7 mouse cellular contexts compared by ENCODE assay signal in genomic region chr10:22730266-22730991, GRCm38 (mm10). TPM values are rescaled to one million over a fixed set of nuclear protein-coding genes. Genes with fewer than 3 reads are reported as not detected.
DNase-seq lines count a peak whose midpoint lies in the region; ATAC-seq and TF ChIP-seq lines count a peak whose summit lies in the region.

No protein-coding gene starts in this region.

- peak overlapping the region; percentile 97 for H3K4me3 ChIP-seq in lung, adult 2 months (replicated peaks; ENCODE audit: extremely low read depth, low read depth, low read length)
- peak overlapping the region; percentile 98 for H3K4me3 ChIP-seq in forebrain, embryonic 12.5 days (replicated peaks)
- H3K4me3 ChIP-seq in limb, embryonic 14.5 days (replicated peaks; ENCODE audit: low read length), result peak overlapping the region; percentile 98
- H3K4me3 ChIP-seq in olfactory bulb, adult 2 months (ENCODE audit: insufficient read depth, low read depth, low read length), result peak overlapping the region; percentile 96

- no peak for DNase-seq in lung, adult 2 months
- DNase-seq in lung, postnatal 10 days, result no peak
- peak; percentile 58 for DNase-seq in brain, adult 2 months (ENCODE audit: low read depth, low spot score)
- DNase-seq in limb, embryonic 14.5 days (ENCODE audit: low spot score), result peak; percentile 19
- DNase-seq in urinary bladder, postnatal 10 days (ENCODE audit: low spot score), result no peak

- H3K27me3 ChIP-seq in forebrain, embryonic 12.5 days, result no peaks in the 10 kb centered on the region
- no peaks in the 10 kb centered on the region for H3K27me3 ChIP-seq in limb, embryonic 14.5 days (ENCODE audit: control insufficient read depth, insufficient read depth, low read length)

- ATAC-seq in forebrain, embryonic 12.5 days (ENCODE audit: low FRiP score), result peak; percentile 71
- ATAC-seq in limb, embryonic 14.5 days (ENCODE audit: low FRiP score, low read depth), result peak; percentile 56; the same call in 1 of the 2 replicates

- peak overlapping the region; percentile 95 for H3K27ac ChIP-seq in forebrain, embryonic 12.5 days
- peak overlapping the region; percentile 78 for H3K27ac ChIP-seq in limb, embryonic 14.5 days (replicated peaks; ENCODE audit: low read depth, low read length)
- H3K27ac ChIP-seq in olfactory bulb, adult 2 months (ENCODE audit: insufficient read depth, low read depth, low read length), result peak overlapping the region; percentile 85

- H3K9me3 ChIP-seq in forebrain, embryonic 12.5 days, result no peaks in the 10 kb centered on the region
- H3K9me3 ChIP-seq in limb, embryonic 14.5 days (ENCODE audit: control insufficient read depth, low read length), result no peaks in the 10 kb centered on the region

- WGBS in lung, adult 2 months, result 1% methylated on average over 39 of the region's 39 CpGs
- WGBS in forebrain, embryonic 12.5 days, result 1% methylated on average over 39 of the region's 39 CpGs
- 1% methylated on average over 39 of the region's 39 CpGs for WGBS in limb, embryonic 14.5 days
- WGBS in olfactory bulb, adult 2 months, result under 1% methylated on average over 39 of the region's 39 CpGs

- no peak for TF ChIP-seq CTCF in lung, adult 2 months (IDR thresholded peaks at IDR 0.05; ENCODE audit: insufficient read depth, low read length)
- no peak for TF ChIP-seq CTCF in olfactory bulb, adult 2 months (IDR thresholded peaks at IDR 0.05; ENCODE audit: insufficient read depth, low read depth, low read length)

- H3K4me2 ChIP-seq in forebrain, embryonic 12.5 days, result peak overlapping the region; percentile 93
- peak overlapping the region; percentile 65 for H3K4me2 ChIP-seq in limb, embryonic 14.5 days (replicated peaks; ENCODE audit: low read depth, low read length, severe bottlenecking)

- no peak for TF ChIP-seq POLR2A in lung, adult 2 months (IDR thresholded peaks at IDR 0.05; ENCODE audit: borderline replicate concordance, extremely low read depth, low read depth, low read length)
- TF ChIP-seq POLR2A in limb, embryonic 14.5 days (IDR thresholded peaks at IDR 0.05; ENCODE audit: borderline replicate concordance, extremely low read depth, insufficient read depth, insufficient read length), result no peak
- TF ChIP-seq POLR2A in olfactory bulb, adult 2 months (IDR thresholded peaks at IDR 0.05; ENCODE audit: insufficient read depth, low read depth, low read length), result no peak

- peaks cover 11% of the 10 kb centered on the region for H3K4me1 ChIP-seq in lung, adult 2 months (ENCODE audit: control insufficient read depth, insufficient read depth, low read length)
- H3K4me1 ChIP-seq in forebrain, embryonic 12.5 days, result peaks cover 36% of the 10 kb centered on the region
- H3K4me1 ChIP-seq in limb, embryonic 14.5 days (ENCODE audit: control insufficient read depth, insufficient read depth, low read length), result peaks cover 15% of the 10 kb centered on the region
- peaks cover 8% of the 10 kb centered on the region for H3K4me1 ChIP-seq in olfactory bulb, adult 2 months (ENCODE audit: control insufficient read depth, insufficient read depth, low read length)

- peak overlapping the region; percentile 97 for H3K9ac ChIP-seq in forebrain, embryonic 12.5 days
- H3K9ac ChIP-seq in limb, embryonic 14.5 days (ENCODE audit: low read depth, low read length, severe bottlenecking), result peak overlapping the region; percentile 98

- H3K36me3 ChIP-seq in forebrain, embryonic 12.5 days (replicated peaks), result no peaks in the 10 kb centered on the region
- no peaks in the 10 kb centered on the region for H3K36me3 ChIP-seq in limb, embryonic 14.5 days (ENCODE audit: control insufficient read depth, insufficient read depth, low read length)

RNA-seq across cellular contexts. Expression of gene Tbpl1, which starts 1.3 kb away (rescaled TPM):
- 23.4 and 36.4 TPM in 2 replicates for polyA plus RNA-seq in lung, adult 2 months (2012; rRNA removed)
- 118 and 122 TPM in 2 replicates for polyA plus RNA-seq in forebrain, embryonic 12.5 days (2016; fragmentation: Nextera tagmentation; extraction: Ambion mirVana)
- polyA plus RNA-seq in limb, embryonic 14.5 days (2012; rRNA removed), result 31.7 and 34.6 TPM in 2 replicates
- 53.2 and 54.8 TPM in 2 replicates for polyA plus RNA-seq in limb, embryonic 14.5 days (2014; fragmentation: Nextera tagmentation; extraction: Ambion mirVana)
- polyA plus RNA-seq in olfactory bulb, adult 2 months (2012; ENCODE audit: insufficient read depth, insufficient read length, low replicate concordance, missing spikeins), result not detected in 2 replicates

Comparison
In these comparisons a context has a peak if more than half of its experiments do, and no peak if none do; other contexts are left out.
1. DNase-seq: peak in brain, adult 2 months (single experiment) and limb, embryonic 14.5 days (single experiment); none in lung, adult 2 months (single experiment), lung, postnatal 10 days (single experiment) and urinary bladder, postnatal 10 days (single experiment).
2. Peak in every context shown above with its lines, with median percentiles within 50 percentile points of each other: H3K4me3 ChIP-seq and H3K27ac ChIP-seq.